Mouse (Mus musculus): Measurements from ENCODE around the gene Celf5. TPM values are rescaled to one million over a fixed set of nuclear protein-coding genes. Genes with fewer than 3 reads are reported as not detected.

Celf5 gene
- polyA plus RNA-seq, 1 experiment from 2014 or later: 0.19 TPM

DNA sequence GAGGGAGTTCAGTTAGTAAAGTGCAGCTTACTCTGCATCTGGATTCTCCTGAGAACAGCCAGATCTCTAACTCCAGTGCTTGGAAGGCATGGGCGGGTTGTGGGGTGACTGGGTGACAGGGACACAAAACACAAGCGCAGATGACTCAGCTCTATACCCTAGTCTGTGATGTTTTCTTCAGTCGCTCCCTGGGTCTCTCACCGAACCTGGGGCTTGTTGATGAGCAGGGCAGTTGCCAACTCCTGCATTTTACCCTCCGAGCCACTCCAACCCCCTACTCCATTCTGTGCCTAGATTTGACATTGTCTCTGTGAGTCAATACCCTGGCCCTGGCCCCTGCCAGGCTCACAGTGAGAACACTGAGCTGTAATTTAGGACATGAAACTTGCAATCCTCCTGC lies 19.4 kb upstream of the Celf5 start:
- no peak for ATAC-seq (replicated peaks; ENCODE audit: insufficient number of reproducible peaks, low FRiP score, low TSS enrichment)
- Histone ChIP-seq H3K4me3 (ENCODE audit: low read depth, low read length) (no peak overlapping the region), H3K27ac (ENCODE audit: low read depth, low read length) (no peak overlapping the region), H3K9ac (ENCODE audit: low read depth, low read length) (no peak overlapping the region), H3K27me3 (ENCODE audit: control insufficient read depth, insufficient read depth, low read length) (peaks cover 12% of the 10 kb centered on the region; the same call in 1 of the 2 replicates), H3K9me3 (replicated peaks; ENCODE audit: control insufficient read depth, low read length) (no peaks in the 10 kb centered on the region), H3K4me2 (no peak overlapping the region), H3K36me3 (ENCODE audit: control insufficient read depth, insufficient read depth, low read length) (no peaks in the 10 kb centered on the region), H3K4me1 (ENCODE audit: control insufficient read depth, insufficient read depth, low read length) (0 out of 2 replicates have a peak, but pooled peaks cover 2% of the 10 kb centered on the region)
- 84% methylated on average over 5 of the region's 5 CpGs for WGBS (ENCODE audit: insufficient replicate concordance)

GRCm38 (mm10) chr10:81500032-81500431 lies 17.5 kb upstream of the Celf5 start, which contains the start of gene S1pr4:
TSS of gene S1pr4 (minus strand) at chr10:81500132.
- Histone ChIP-seq H3K4me3 (ENCODE audit: low read depth, low read length) (no peak within 1 kb of the TSS), H3K36me3 (ENCODE audit: control insufficient read depth, insufficient read depth, low read length) (no peaks in the 10 kb centered on the region), H3K27ac (ENCODE audit: low read depth, low read length) (no peak within 1 kb of the TSS), H3K9me3 (replicated peaks; ENCODE audit: control insufficient read depth, low read length) (no peaks in the 10 kb centered on the region), H3K4me1 (ENCODE audit: control insufficient read depth, insufficient read depth, low read length) (peaks cover 8% of the 10 kb centered on the region), H3K4me2 (no peak within 1 kb of the TSS), H3K27me3 (ENCODE audit: control insufficient read depth, insufficient read depth, low read length) (peaks cover 12% of the 10 kb centered on the region; the same call in 1 of the 2 replicates), H3K9ac (ENCODE audit: low read depth, low read length) (no peak within 1 kb of the TSS)
- WGBS (ENCODE audit: insufficient replicate concordance): 83% methylated on average over 3 of the region's 3 CpGs
- ATAC-seq (replicated peaks; ENCODE audit: insufficient number of reproducible peaks, low FRiP score, low TSS enrichment): no peak

DNA sequence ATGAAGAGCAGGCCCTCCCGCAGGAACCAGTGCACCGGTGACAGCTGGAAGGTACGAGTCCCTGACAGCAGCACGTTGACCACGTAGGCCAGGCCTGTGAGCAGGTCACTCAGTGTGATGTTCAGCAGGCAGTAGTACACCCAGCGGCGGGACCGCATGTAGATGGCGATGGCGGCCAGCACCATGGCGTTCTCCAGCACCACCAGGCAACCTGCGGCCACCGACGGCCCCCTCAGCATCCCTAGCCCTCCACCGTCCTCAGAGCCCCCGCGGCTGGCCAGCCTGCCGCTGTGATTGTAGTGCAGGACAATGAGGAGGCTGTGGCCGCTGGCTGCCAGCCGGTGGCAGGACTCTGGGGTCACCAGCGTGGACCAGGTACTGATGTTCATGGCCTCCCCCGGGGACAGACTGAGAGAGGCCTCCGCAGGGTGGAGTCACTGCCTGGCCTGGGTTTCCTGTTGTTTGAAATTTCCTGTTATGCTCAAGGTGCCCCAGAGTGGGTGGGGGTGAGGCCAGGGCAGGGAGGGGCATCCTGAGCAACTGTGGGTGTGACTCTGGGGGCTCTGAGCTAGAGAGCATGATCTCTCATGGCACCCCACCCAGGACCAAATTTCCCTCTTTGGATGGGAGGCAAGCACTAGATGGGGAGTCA lies 16.9 kb upstream of the Celf5 start:
- WGBS (ENCODE audit: insufficient replicate concordance): 67% methylated on average over 23 of the region's 23 CpGs
- no peak for ATAC-seq (replicated peaks; ENCODE audit: insufficient number of reproducible peaks, low FRiP score, low TSS enrichment)
- H3K36me3 ChIP-seq (ENCODE audit: control insufficient read depth, insufficient read depth, low read length): no peaks in the 10 kb centered on the region
- H3K9ac ChIP-seq (ENCODE audit: low read depth, low read length): no peak overlapping the region
- peaks cover 13% of the 10 kb centered on the region for H3K4me1 ChIP-seq (ENCODE audit: control insufficient read depth, insufficient read depth, low read length)
- H3K4me3 ChIP-seq (ENCODE audit: low read depth, low read length): no peak overlapping the region
- H3K27ac ChIP-seq (ENCODE audit: low read depth, low read length): no peak overlapping the region
- no peak overlapping the region for H3K4me2 ChIP-seq
- H3K9me3 ChIP-seq (replicated peaks; ENCODE audit: control insufficient read depth, low read length): no peaks in the 10 kb centered on the region
- peaks cover 12% of the 10 kb centered on the region; the same call in 1 of the 2 replicates for H3K27me3 ChIP-seq (ENCODE audit: control insufficient read depth, insufficient read depth, low read length)

- ATAC-seq (replicated peaks; ENCODE audit: insufficient number of reproducible peaks, low FRiP score, low TSS enrichment): no peak
- Histone ChIP-seq H3K4me1 (ENCODE audit: control insufficient read depth, insufficient read depth, low read length) (peaks cover 18% of the 10 kb centered on the region), H3K36me3 (ENCODE audit: control insufficient read depth, insufficient read depth, low read length) (no peaks in the 10 kb centered on the region), H3K9ac (ENCODE audit: low read depth, low read length) (no peak overlapping the region), H3K4me3 (ENCODE audit: low read depth, low read length) (no peak overlapping the region), H3K27me3 (ENCODE audit: control insufficient read depth, insufficient read depth, low read length) (peaks cover 8% of the 10 kb centered on the region; the same call in 1 of the 2 replicates), H3K27ac (ENCODE audit: low read depth, low read length) (no peak overlapping the region), H3K9me3 (replicated peaks; ENCODE audit: control insufficient read depth, low read length) (no peaks in the 10 kb centered on the region), H3K4me2 (no peak overlapping the region)
- 79% methylated on average over 38 of the region's 38 CpGs for WGBS (ENCODE audit: insufficient replicate concordance)
Measured at GRCm38 (mm10) chr10:81498316-81499249, 16.1 kb upstream of the Celf5 start.

GRCm38 (mm10) chr10:81497401-81498270 lies 15.1 kb upstream of the Celf5 start:
- Histone ChIP-seq H3K9ac (ENCODE audit: low read depth, low read length) (no peak overlapping the region), H3K27ac (ENCODE audit: low read depth, low read length) (no peak overlapping the region), H3K9me3 (replicated peaks; ENCODE audit: control insufficient read depth, low read length) (no peaks in the 10 kb centered on the region), H3K27me3 (ENCODE audit: control insufficient read depth, insufficient read depth, low read length) (no peaks in the 10 kb centered on the region), H3K36me3 (ENCODE audit: control insufficient read depth, insufficient read depth, low read length) (peaks cover 7% of the 10 kb centered on the region), H3K4me2 (peak overlapping the region; percentile 98), H3K4me3 (ENCODE audit: low read depth, low read length) (no peak overlapping the region), H3K4me1 (ENCODE audit: control insufficient read depth, insufficient read depth, low read length) (peaks cover 16% of the 10 kb centered on the region)
- ATAC-seq (replicated peaks; ENCODE audit: insufficient number of reproducible peaks, low FRiP score, low TSS enrichment): no peak
- 74% methylated on average over 17 of the region's 17 CpGs for WGBS (ENCODE audit: insufficient replicate concordance)

- WGBS (ENCODE audit: insufficient replicate concordance): 32% methylated on average over 4 of the region's 4 CpGs
- ATAC-seq (replicated peaks; ENCODE audit: insufficient number of reproducible peaks, low FRiP score, low TSS enrichment): no peak
- H3K4me1 ChIP-seq (ENCODE audit: control insufficient read depth, insufficient read depth, low read length): peaks cover 16% of the 10 kb centered on the region
- no peaks in the 10 kb centered on the region for H3K27me3 ChIP-seq (ENCODE audit: control insufficient read depth, insufficient read depth, low read length)
- peak overlapping the region; percentile 98 for H3K4me2 ChIP-seq
- 0 out of 2 replicates have a peak overlapping the region, but pooled peaks have one; percentile 58 for H3K27ac ChIP-seq (ENCODE audit: low read depth, low read length)
- peaks cover 11% of the 10 kb centered on the region for H3K36me3 ChIP-seq (ENCODE audit: control insufficient read depth, insufficient read depth, low read length)
- peak overlapping the region; percentile 90 for H3K4me3 ChIP-seq (ENCODE audit: low read depth, low read length)
- H3K9ac ChIP-seq (ENCODE audit: low read depth, low read length): peak overlapping the region; percentile 75
- H3K9me3 ChIP-seq (replicated peaks; ENCODE audit: control insufficient read depth, low read length): no peaks in the 10 kb centered on the region
Measured at GRCm38 (mm10) chr10:81496969-81497368, 14.5 kb upstream of the Celf5 start.

GRCm38 (mm10) chr10:81496264-81496901 lies 13.9 kb upstream of the Celf5 start, which contains the start of gene Ncln:
TSS of gene Ncln (minus strand) at chr10:81496392.
- Histone ChIP-seq H3K4me1 (ENCODE audit: control insufficient read depth, insufficient read depth, low read length) (peaks cover 16% of the 10 kb centered on the region), H3K4me3 (ENCODE audit: low read depth, low read length) (peak within 1 kb of the TSS; percentile 90), H3K36me3 (ENCODE audit: control insufficient read depth, insufficient read depth, low read length) (peaks cover 15% of the 10 kb centered on the region), H3K27me3 (ENCODE audit: control insufficient read depth, insufficient read depth, low read length) (no peaks in the 10 kb centered on the region), H3K9me3 (replicated peaks; ENCODE audit: control insufficient read depth, low read length) (no peaks in the 10 kb centered on the region), H3K9ac (ENCODE audit: low read depth, low read length) (peak within 1 kb of the TSS; percentile 91), H3K4me2 (peak within 1 kb of the TSS; percentile 98), H3K27ac (ENCODE audit: low read depth, low read length) (peak within 1 kb of the TSS; percentile 58)
- ATAC-seq (replicated peaks; ENCODE audit: insufficient number of reproducible peaks, low FRiP score, low TSS enrichment): peak; percentile 90
- under 1% methylated on average over 45 of the region's 45 CpGs for WGBS (ENCODE audit: insufficient replicate concordance)
